Mouse (Mus musculus): ENCODE results near the gene Foxo1.

Gene Foxo1

GRCm38 (mm10) chr3:52268737-52269513, 789 bp downstream of the Foxo1 start:
- peak; percentile 57 to 73 for DNase-seq

GRCm38 (mm10) chr3:52269514-52270351, 1.6 kb downstream of the Foxo1 start:
- peak; percentile 88 to 91 for DNase-seq

GRCm38 (mm10) chr3:52270511-52270910, 2.4 kb downstream of the Foxo1 start:
- DNase-seq = no peak

- DNase-seq = peak in 1 of 2 experiments; percentile 37
Measured at GRCm38 (mm10) chr3:52271376-52271775, 3.2 kb downstream of the Foxo1 start.

- DNase-seq = no peak
Measured at GRCm38 (mm10) chr3:52272376-52272865, 4.3 kb downstream of the Foxo1 start.

GRCm38 (mm10) chr3:52274475-52274874, 6.3 kb downstream of the Foxo1 start:
- DNase-seq = no peak

- no peak for DNase-seq
Measured at GRCm38 (mm10) chr3:52275037-52275555, 7.0 kb downstream of the Foxo1 start.

GRCm38 (mm10) chr3:52280681-52281080, 12.5 kb downstream of the Foxo1 start:
- no peak for DNase-seq

- no peak for DNase-seq
Measured at GRCm38 (mm10) chr3:52281882-52282281, 13.7 kb downstream of the Foxo1 start.

GRCm38 (mm10) chr3:52282369-52282768, 14.2 kb downstream of the Foxo1 start:
- DNase-seq = no peak

- DNase-seq = no peak
Measured at GRCm38 (mm10) chr3:52283521-52283920, 15.4 kb downstream of the Foxo1 start.

- peak; percentile 46 to 58 for DNase-seq
Measured at GRCm38 (mm10) chr3:52290811-52291210, 22.7 kb downstream of the Foxo1 start.

- DNase-seq = no peak
Measured at GRCm38 (mm10) chr3:52292498-52292897, 24.4 kb downstream of the Foxo1 start.

GRCm38 (mm10) chr3:52293946-52294345, 25.8 kb downstream of the Foxo1 start:
- DNase-seq = no peak

- no peak for DNase-seq
Measured at GRCm38 (mm10) chr3:52295688-52296087, 27.6 kb downstream of the Foxo1 start.

- no peak for DNase-seq
Measured at GRCm38 (mm10) chr3:52296224-52296760, 28.2 kb downstream of the Foxo1 start.

- DNase-seq = no peak
Measured at GRCm38 (mm10) chr3:52297291-52298018, 29.3 kb downstream of the Foxo1 start.

GRCm38 (mm10) chr3:52298683-52299082, 30.5 kb downstream of the Foxo1 start:
- DNase-seq = no peak

GRCm38 (mm10) chr3:52299376-52299775, 31.2 kb downstream of the Foxo1 start:
- no peak for DNase-seq

GRCm38 (mm10) chr3:52300517-52300916, 32.4 kb downstream of the Foxo1 start:
- DNase-seq = no peak

GRCm38 (mm10) chr3:52303301-52303700, 35.2 kb downstream of the Foxo1 start:
- DNase-seq = no peak

- no peak for DNase-seq
Measured at GRCm38 (mm10) chr3:52308586-52309321, 40.6 kb downstream of the Foxo1 start.

Measured in kidney, adult 8-10 months (tissue).